Mouse (Mus musculus) yolk sac, embryonic 10.5 days (tissue): ENCODE data around the gene St3gal3.

ENCODE experiments used
- DNase-seq: peaks from one replicate; pipeline ENCODE4 v3.0.0-alpha.2; 2017; ENCODE audit warnings: low spot score

The St3gal3 gene

DNA sequence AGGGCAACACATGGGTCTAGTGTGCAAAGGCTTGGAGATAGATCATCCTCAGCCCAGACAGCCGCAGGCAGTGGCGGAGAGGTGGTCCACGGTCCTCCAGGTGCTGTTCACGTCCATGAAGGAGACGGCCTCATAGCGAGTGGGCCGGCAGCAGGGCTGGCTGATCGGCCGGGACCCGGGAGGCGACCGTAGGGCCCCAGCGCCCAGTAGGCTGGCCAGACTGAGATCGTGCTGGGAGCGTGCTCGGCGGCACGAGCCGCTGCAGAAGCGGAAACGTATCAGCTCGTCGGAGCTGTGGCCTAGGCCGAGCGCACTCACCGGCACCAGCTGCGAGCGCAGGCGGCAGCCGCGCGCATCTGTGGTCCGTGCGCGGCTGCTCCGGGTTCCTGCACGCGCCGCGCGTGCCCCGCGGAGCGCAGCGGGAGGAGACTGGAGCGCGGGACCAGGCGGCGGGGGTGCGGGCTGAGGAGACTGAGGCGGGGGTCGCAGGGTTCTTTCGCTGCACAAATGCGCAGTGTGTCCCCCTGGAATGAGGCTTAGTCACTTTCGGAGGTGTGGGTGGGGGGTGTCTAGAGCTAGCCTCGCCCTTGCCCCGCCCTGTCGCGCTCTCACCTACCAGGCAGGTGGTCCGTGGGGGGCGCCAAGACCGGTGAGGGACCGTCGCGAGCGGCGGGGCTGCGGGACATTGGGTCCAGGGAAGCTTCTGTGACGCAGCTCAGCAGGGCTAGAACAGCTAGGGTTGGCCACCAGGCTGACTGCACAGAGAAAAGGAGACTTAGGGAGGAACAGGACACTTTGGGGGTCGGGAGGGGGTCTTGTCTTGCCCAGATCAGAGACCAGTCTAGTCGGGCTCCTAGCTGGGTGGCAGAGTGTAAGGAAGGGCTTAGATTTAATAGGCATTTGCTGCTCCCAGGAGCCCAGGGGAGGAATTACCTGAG is 207.9 kb downstream of the St3gal3 start:
- DNase-seq: peak; percentile 20

DNA sequence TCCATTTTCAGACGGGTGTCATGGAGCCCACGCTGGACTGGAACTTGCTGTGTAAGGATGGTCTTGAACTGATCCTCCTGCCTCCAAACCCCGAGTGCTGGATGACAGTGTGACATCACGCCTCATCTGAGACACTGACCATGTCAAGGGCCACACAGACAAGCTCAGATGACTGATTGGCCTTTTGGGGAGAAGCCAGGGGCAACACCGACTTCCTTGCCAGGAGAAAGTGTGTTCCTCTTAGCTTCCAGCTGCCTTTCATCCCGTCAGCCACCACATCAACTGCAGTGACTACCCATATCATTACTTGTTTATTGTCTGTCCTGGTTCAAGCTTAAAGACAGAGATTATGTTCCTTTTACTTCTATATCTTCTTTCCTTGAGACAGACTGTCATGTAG is 209.8 kb downstream of the St3gal3 start:
- no peak for DNase-seq

DNA sequence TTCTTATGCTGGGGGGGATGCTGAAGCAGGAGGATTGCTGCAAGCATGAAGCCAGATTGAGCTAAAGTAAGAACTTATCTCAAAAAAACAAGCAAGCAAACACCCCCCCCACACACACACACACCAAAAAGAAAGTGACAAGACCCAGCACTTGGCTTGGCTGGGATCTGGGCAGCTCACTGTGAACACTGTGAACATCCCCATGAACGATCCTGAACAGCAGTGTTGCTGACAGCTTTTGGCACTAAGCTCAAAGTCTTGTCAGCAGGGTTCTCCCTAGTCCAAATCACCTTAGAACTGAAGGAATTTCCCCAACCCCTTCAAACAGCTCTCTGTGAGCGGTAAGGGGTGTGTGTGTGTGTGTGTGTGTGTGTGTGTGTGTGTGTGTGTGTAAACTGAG is 211.3 kb downstream of the St3gal3 start:
- DNase-seq: no peak

DNA sequence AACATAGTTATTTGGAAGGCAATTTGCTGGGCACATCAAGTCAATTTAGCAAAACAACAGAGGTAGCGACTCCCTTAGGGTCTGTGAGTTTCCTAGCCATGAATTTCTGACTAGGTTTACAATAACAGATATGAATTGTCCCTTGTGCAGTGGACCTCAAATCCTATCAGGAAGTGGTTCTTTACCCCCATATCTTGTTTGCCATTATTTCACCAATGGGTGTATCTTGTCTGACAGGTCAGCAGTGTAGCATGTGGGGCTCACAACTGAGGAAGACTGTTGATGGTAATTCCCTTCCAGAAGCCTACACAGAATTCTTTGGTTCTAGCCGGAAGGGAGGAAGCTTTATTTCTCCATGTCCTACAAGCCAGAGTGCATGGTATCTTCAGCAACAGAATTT is 213.4 kb downstream of the St3gal3 start:
- no peak for DNase-seq

DNA sequence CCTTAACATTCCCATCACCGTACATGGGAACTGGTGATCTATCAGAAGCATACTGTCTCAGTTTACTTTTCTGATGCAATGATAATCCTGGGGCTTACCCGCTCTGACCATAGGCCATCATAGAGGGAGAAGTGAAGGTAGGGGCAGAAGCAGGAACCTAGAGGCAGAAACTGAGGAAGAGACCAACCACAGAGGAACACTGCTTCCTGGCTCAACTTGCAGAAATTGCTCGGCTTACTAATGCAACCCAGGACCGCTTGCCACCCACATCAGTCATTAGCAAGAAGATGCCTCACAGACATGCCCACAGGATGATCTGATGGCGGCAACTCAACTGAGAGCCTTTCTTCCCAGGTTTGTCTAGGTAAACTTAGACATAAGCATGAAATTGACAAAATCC is 216.0 kb downstream of the St3gal3 start:
- no peak for DNase-seq

DNA sequence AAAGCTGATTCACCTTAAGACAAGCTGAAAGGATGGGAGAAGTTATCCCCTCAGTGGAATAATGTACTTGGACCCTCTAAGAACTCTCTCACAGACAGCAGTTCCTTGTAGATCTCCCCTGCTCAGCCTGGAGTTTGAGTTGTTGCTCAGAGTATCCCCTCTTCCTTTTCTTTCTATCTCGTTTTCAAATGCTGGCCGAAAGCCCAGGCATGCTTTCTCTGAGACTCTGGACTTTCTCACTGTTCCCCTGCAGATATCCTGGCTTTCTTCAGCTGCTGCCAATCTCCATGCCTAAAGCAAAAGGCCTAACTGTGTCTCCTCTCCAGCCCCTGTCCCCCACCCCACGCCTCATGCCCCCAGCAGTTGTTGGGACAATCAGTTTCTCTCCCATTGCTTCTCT is 216.5 kb downstream of the St3gal3 start:
- no peak for DNase-seq

DNA sequence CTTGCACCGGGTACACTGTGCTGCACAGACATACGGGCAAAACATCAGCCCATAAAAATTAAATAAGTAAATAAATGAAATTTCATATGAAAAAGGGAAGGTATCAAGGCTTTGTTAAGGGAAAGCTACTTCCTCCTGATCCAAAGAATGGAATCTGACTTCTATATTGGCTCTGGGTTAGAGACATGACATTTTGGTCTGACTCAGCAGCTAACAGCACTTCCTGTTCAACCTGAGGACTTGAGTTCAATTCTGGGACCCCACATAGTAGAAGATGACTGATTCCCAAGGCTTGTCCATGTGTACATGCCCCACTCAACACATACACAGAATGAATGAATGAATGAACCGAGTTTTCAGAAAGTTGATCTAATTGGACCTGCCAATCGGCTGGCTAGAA is 216.9 kb downstream of the St3gal3 start:
- no peak for DNase-seq

DNA sequence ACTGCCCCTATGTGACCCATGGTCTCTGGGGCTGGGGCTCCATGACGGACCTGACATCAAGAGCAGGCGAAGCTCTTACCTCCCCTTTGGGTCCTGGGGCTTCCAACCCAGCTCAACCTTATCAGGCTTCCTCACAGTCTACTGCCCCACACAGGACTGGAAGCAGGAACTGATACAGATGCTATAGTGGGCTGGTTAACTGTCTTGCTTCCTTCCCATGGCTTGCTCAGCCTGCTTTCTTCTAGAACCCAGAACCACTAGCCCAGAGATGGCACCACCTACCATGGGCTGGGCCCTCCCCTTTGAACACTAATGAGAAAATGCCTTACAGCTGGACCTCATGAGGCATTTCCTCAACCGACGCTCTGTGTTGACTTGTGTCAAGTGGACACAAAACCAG is 217.3 kb downstream of the St3gal3 start:
- DNase-seq: no peak

DNA sequence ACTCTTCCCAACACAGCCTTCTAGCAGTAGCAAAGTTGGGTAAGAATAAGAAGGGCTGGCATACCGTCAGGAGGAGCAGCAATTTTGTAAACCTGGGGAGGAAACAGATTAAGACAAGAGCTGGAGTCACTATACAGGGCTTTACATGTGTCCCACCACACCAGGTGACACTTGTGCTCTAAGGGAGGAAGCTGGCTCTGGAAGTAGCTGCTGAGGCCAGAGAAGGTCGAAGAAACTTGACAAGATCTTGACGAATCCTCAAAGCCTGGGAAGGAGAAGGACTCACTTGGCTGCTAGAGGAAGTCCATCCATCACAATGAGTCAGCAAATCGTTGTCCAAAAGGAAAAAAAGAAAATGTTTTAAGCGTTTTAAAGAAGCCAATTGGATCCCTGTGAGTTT is 218.3 kb downstream of the St3gal3 start:
- no peak for DNase-seq

DNA sequence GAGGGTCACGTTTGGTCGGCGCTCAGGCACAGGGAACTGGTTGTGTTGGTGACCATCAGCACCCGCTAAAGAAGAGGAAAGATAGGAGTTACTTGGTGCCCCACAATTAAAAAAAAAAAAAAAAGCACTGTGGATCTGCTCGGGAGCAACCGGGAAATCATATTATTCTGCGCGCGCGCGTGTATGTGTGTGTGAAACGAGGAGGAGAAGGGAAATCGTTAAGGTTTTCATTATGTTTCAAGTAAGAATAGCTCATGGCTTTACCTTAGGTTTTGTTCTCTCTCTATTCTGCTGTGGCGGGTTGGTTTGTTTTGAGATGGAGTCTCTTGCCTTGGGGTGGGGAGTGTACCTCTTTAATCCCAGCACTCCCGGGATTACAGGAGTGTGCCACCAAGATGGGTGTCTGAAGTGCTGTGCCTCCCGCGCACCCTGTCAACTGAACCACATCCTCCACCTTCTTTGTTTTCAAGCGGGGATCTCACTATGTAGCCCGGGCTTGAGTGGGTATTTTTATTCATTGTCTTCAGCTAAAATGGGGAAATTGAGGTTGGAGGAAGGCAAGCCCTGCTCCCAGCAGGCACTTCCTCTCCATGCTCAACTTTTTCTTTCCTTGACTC is 219.1 kb downstream of the St3gal3 start:
- DNase-seq: no peak

DNA sequence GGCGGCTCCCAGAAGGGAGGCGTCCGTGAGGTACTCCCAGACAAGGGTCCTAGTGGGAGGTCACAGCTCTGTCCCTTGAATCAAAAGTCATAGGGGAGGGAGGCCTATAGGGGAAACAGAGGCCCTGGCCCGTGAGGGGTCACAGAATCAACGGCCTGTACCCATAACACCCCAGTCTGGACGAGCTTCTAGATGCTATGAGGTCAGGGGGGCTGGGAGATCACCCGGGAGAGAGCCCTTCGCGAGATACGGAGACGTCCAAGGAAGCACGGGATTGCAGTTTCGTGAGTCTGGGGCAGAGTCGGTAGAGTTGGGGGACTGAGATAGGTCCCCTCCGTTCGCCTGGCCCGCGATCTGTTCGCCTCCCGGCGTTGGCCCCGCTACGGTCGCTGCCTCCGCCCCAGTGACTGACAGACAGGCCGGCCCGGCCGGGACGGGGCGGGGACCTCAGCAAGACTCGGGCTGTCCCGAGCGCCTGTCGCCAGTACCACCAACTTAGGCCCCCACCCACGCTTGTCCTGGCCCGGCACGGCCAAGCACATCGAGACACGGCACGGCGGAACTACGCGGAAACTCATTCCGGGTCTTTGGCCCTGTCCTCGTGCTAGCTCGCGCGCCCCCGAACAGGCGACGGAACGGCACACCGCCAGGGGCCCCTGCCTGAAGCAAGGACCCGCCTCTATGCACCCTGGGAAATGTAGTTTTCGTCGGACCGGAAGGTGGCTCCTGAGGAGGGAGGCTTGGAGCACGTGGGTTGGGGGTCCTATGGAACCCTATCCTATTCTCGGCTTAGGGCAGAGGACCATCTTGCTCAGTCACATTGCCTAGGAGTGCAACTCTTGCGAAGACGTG is 219.9 kb downstream of the St3gal3 start, which contains the start of gene Ipo13:
TSS of gene Ipo13 (minus strand) at position 409 of the 852 bp plus-strand sequence.
- peak; percentile 97 for DNase-seq

DNA sequence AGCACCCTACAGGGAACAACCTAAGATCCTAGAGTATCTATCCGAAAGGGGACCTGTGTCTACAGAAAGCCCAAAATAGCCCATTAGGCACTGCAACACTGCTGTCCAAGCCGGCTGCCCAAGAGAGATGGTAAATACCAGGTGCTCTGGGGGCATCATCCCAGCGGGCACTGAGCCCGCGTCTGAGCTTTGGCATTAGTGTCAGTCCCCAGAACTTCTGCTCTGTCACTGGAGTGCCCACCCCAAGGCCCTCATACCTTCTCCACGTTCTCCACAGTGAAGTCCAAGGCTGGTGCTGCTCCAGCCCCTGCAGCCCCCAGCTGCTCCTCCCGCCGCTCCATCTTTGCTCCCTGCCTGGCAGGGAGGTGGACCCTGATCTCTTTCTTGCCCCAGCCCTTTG is 220.7 kb downstream of the St3gal3 start:
- DNase-seq: no peak

DNA sequence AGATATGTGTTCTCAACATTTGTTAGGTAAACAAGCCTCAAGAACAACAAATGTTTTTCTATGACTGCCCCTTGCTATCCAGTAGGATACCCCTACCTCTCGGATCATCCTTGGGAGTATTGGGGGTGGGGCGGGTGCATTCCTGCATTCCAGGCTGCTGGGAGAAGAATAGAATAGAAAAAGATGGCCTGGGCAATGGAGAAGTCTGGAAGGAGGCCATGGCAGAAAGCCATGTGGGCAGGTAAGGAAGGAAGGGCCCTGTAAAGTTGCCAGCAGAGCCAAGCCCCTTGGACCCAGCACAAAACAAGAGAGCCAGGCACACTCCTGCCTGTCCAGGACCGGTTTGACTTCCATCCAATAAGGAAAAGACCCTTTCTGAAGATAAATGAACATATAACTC is 221.3 kb downstream of the St3gal3 start:
- DNase-seq: no peak

DNA sequence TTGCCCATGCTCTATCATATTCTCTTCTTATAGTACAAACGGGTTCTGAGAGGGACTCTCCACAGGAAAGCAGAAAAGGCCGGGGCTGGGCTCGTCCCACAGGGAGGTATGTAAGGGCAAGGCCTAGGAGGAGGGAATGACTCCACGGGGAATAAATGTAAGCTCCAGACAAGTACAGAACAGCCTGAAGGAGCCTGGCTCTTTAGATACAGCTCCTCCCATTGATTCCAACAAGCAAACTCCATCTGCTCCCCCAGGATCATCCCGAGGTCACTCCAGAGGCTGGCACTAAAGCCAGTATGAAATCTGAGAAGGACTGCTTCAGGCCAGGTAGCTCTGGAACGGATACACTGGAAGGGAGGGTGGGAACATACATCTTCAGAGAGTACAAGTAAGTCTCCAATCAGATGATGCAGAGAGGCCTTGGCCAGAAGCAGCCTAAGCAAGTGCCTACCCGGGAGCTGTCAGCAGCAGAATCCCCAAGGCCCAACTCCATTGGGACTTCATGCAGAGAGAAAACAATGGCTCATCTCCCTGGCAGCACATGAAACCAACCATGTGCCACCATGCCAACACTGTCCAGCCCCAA is 221.9 kb downstream of the St3gal3 start:
- DNase-seq: no peak

DNA sequence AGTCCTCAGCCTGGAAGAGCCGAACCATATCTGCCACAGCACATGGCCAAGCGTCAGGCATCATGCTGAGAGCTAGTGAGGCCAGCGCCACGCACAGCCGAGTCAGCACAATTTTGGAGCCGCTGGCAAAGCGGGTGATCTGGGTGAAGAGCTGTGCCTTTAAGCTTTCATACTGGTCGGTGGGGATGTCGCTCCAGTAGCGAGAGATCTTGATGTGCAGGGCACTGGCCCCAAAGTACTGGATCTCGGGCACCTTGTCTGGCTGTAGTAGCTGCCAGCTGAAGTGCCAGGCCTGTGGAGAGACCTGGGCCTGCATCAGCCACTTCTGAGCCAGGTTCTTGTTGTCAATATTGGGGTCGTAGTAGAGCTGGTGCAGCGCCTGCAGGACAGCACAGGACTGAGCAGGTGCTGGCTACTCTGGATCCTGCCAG is 222.6 kb downstream of the St3gal3 start:
- no peak for DNase-seq

DNA sequence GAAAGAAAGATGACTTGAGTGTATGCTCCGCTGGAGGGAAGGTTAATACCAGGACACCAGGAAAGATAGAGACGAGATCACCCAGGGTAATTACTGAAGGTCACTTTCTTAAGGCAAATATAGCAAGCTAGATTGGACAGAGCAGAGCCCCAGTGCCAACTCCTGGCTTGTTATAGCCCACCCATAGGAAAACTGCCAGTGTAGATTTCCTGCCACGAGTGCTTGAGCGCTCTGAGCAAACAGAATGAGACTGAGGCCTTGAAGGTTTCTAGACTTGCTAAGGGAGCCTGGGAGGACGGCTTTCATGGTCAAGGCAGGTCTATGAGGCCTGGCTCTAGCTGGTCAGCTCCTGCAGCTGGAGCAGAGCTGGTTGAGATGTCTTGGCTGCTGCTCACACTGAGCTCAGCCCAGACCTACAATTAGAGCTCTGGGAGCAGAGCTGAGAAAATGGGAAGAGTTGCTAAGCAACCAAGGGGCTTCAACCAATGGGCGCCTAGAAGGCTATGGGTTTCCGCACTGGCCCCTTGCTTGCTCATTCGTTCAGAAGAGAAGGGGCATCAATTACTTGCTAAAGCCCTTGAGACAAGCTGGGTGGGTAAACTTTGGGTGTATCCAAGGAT is 225.8 kb downstream of the St3gal3 start:
- DNase-seq: no peak

DNA sequence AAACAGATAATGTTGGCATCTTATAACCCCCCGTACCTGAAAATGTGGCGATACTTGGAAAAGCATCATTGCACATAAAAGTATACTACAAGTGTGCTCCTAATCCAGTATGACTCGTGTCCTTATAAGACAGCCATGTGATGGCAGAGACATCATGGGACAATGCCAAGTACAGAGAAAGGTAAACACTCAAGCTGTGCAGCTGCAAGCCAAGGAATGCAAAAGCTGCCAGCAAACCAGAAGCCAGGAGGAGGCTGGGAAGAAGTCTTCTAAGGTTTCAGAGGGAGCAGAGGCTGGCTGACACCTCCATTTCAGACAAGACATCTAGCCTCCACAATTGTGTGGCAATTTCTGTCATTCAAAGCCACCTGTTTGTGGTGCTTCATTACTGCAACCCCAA is 228.5 kb downstream of the St3gal3 start:
- DNase-seq: no peak

DNA sequence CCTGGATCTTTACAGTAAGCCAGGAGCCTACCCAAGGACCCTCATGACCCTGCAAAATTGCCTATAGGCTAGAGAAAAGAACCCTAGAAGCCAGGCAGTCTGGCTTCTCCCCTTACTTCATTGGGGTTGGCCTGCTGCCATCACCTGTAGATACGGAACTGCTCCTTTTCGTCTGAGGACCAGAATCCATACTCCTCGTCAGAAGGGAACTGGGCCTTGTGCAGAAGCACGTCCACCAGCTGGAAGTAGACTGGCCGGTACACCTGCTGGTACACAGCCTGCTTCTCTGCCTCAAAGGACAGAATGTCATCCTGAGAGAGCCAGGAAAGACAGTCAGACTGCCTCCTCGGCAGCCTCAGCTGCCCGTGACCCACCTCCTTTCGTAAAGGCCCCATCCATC is 230.0 kb downstream of the St3gal3 start:
- no peak for DNase-seq

DNA sequence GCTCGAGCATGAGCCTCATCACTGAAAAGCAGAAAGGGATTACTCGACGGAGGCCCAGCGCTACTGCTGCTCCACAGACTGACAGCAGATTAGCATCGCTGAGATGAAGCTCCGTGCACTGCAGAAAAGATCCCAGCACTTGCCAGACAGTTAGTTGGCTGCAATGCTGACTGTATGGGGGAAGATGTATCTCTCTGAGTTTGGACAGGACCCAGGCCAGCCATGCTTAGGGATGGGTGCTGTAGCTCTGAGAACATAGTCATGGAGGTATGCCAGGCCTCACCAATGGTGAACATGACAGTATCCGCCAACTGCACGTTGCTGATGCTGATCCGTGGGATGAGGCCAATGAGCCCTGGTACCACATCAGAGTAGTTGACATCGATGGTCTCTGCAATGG is 230.6 kb downstream of the St3gal3 start:
- DNase-seq: no peak

DNA sequence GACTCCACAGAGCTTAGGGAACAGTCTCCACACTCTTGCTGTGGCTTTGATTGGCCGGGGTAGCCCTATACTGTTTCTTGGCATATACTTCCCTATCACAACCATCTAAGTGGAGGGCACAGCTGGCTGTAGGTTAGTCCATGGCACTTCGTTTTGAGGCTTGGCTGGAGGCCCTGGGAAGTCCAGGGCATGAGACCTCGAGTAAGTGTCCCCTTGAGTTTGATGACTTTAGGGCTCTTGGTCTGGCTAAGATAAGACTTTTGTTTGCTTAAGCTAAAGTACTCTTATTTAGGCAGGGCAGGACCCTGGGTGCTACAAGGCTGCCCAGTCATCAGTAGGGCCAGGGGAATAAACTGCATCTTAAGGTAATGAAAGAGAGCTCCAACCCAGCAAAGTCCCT is 236.6 kb downstream of the St3gal3 start:
- no peak for DNase-seq

DNA sequence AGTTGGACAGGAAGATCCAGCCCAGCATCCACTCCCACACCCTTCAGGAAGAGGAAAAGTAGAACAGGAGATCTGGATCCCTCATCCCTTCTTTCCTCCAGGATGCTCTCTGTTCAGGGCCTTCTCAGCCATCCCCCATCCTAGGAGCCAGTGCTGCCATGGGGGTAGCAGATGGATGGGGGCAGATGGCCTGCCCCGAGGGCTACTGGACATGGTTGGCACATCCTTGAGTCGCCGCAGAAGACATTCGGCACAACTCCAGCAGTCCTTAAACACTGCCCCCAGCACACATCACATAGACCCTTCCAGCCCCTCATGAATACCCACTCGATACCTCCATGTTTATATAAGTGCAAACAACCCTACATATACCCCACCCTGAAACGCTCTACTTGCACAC is 238.7 kb downstream of the St3gal3 start:
- no peak for DNase-seq

DNA sequence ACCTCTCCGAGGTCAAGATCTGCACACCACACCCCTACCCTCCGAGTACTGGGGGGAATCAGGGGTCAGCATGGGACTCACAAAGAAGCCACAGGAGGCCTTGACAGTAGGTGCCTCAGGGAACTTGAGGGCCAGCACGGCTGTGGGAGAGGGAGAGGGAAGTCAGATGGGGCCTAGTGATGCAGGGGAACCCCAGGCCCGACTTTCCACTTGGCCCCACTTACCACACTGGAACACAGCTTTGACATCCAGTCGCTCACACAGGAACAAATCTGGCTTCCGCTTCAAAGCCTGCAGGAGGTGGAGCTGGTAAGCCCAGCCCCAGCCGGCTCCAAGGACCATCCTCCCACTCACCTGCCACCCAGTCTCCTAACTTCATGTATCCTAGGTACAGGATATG is 239.4 kb downstream of the St3gal3 start:
- no peak for DNase-seq
